Mouse (Mus musculus): ENCODE data around the gene Mylk3. TPM values are rescaled to one million over a fixed set of nuclear protein-coding genes. Genes with fewer than 3 reads are reported as not detected.
A peak's percentile ranks its signal among the peaks of the same experiment; 100 is the strongest.

Mylk3 gene
- polyA plus RNA-seq, 2 experiments, result 42.1 to 48.7 TPM

DNA sequence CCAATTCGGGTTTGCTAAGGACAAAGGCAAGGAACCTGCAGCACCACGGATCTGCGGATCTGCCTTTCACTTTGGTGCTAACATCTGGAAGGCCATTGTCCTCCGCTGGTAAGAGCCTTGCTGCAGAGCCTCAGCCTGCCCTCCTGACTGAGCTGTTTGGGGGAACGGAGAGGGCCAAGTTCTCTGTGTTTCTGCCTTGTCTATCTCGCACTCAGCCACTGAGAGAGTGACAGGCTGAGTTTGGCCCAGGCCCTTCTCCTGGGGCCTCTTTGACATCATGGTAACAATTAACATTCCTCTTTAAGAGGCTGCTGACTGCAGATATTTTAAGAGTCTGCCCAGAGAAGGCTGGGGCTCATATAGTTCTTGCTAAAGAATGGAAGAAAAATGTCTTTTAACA is 21.0 kb downstream of the Mylk3 start:
- TF ChIP-seq CTCF (IDR thresholded peaks at IDR 0.05; ENCODE audit: low read depth) (no peak), EP300 (IDR thresholded peaks at IDR 0.05; ENCODE audit: low read depth) (no peak)
- DNase-seq (ENCODE audit: low read depth in 3 of 3, low spot score in 3 of 3), result no peak
- ATAC-seq (ENCODE audit: insufficient read depth), result no peak
- H3K4me3 ChIP-seq (ENCODE audit: insufficient read depth in 1 of 2, low read depth in 2 of 2, low read length in 2 of 2), result no peak overlapping the region
- H3K9ac ChIP-seq (replicated peaks), result no peak overlapping the region
- no peaks in the 10 kb centered on the region for H3K9me3 ChIP-seq (ENCODE audit: control insufficient read depth, low read length)
- H3K27ac ChIP-seq, result no peak overlapping the region
- no peak overlapping the region for H3K4me2 ChIP-seq (ENCODE audit: low read depth)
- H3K36me3 ChIP-seq (replicated peaks; ENCODE audit: control insufficient read depth, insufficient read depth, low read depth), result peaks cover 4% of the 10 kb centered on the region
- peaks cover 12 to 18% of the 10 kb centered on the region in 2 experiments for H3K4me1 ChIP-seq (replicated peaks; ENCODE audit: control insufficient read depth in 2 of 2, insufficient read depth in 2 of 2, low read length in 1 of 2)
- 62% methylated on average over 6 of the region's 6 CpGs for WGBS (ENCODE audit: insufficient replicate concordance)
- no peaks in the 10 kb centered on the region for H3K27me3 ChIP-seq (ENCODE audit: control insufficient read depth, insufficient read depth, low read length)

DNA sequence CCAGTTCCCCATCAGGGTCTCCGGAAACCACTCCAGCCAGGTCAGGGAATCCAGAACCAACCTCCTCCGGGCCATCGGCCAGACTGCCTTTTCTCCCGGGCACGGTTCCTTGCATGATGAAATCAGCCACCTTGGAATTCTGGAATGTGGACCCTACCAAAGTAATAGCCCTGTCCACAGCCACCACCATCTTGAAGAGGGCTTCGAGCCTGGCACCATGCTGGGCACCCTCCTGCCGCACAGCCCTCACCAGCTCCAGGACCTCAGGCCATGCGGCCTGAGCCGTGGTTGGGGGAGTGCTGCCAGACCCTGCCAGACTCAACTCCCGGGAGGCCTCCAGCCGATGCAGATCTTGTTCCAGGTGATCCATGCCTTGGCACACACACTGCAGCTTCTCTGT is 21.5 kb downstream of the Mylk3 start:
- peaks cover 12 to 18% of the 10 kb centered on the region in 2 experiments for H3K4me1 ChIP-seq (replicated peaks; ENCODE audit: control insufficient read depth in 2 of 2, insufficient read depth in 2 of 2, low read length in 1 of 2)

DNA sequence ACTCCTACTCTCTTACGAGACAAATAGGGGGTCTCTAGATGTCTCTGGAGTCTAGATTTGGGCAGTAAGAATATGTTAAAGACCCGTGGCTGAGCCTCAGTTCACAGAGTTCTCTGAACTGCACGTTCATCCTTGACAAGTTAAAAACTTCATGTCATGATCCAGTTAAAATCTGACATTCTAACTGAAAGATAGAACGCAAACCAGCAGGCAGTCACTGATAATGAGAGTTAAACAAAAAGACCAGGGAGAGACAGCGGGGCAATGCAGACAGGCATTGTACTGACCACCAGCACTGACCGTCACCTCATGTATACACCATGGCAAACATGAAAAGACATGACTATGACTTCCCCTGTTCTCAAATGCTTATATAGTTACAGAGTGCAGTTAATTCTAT is 22.7 kb downstream of the Mylk3 start:
- ATAC-seq (ENCODE audit: insufficient read depth), result peak; percentile 18; the same call in 1 of the 2 replicates
- Histone ChIP-seq H3K36me3 (replicated peaks; ENCODE audit: control insufficient read depth, insufficient read depth, low read depth) (peaks cover 21% of the 10 kb centered on the region), H3K27me3 (ENCODE audit: control insufficient read depth, insufficient read depth, low read length) (no peaks in the 10 kb centered on the region), H3K9me3 (ENCODE audit: control insufficient read depth, low read length) (no peaks in the 10 kb centered on the region), H3K4me1 (replicated peaks; ENCODE audit: control insufficient read depth in 2 of 2, insufficient read depth in 2 of 2, low read length in 1 of 2) (peaks cover 12 to 18% of the 10 kb centered on the region in 2 experiments), H3K9ac (replicated peaks) (no peak overlapping the region), H3K4me3 (ENCODE audit: insufficient read depth in 1 of 2, low read depth in 2 of 2, low read length in 2 of 2) (no peak overlapping the region), H3K4me2 (ENCODE audit: low read depth) (no peak overlapping the region), H3K27ac (no peak overlapping the region)
- peak in 1 of 3 experiments; percentile 30 for DNase-seq (ENCODE audit: low read depth in 3 of 3, low spot score in 3 of 3)
- WGBS (ENCODE audit: insufficient replicate concordance), result 35% methylated on average over 6 of the region's 6 CpGs
- TF ChIP-seq EP300 (IDR thresholded peaks at IDR 0.05; ENCODE audit: low read depth), result peak; percentile 71
- no peak for TF ChIP-seq CTCF (IDR thresholded peaks at IDR 0.05; ENCODE audit: low read depth)

More for the DNA sequence above, 21.5 kb downstream of the Mylk3 start:
- TF ChIP-seq EP300 (IDR thresholded peaks at IDR 0.05; ENCODE audit: low read depth), result no peak
- no peak for TF ChIP-seq CTCF (IDR thresholded peaks at IDR 0.05; ENCODE audit: low read depth)
- no peak overlapping the region for H3K27ac ChIP-seq
- H3K4me3 ChIP-seq (ENCODE audit: insufficient read depth in 1 of 2, low read depth in 2 of 2, low read length in 2 of 2), result no peak overlapping the region
- H3K4me2 ChIP-seq (ENCODE audit: low read depth), result no peak overlapping the region
- WGBS (ENCODE audit: insufficient replicate concordance), result 81% methylated on average over 11 of the region's 11 CpGs
- H3K9me3 ChIP-seq (ENCODE audit: control insufficient read depth, low read length), result no peaks in the 10 kb centered on the region
- no peaks in the 10 kb centered on the region for H3K27me3 ChIP-seq (ENCODE audit: control insufficient read depth, insufficient read depth, low read length)
- ATAC-seq (ENCODE audit: insufficient read depth), result no peak
- no peak for DNase-seq (ENCODE audit: low read depth in 3 of 3, low spot score in 3 of 3)
- peaks cover 9% of the 10 kb centered on the region for H3K36me3 ChIP-seq (replicated peaks; ENCODE audit: control insufficient read depth, insufficient read depth, low read depth)
- H3K9ac ChIP-seq (replicated peaks), result no peak overlapping the region

DNA sequence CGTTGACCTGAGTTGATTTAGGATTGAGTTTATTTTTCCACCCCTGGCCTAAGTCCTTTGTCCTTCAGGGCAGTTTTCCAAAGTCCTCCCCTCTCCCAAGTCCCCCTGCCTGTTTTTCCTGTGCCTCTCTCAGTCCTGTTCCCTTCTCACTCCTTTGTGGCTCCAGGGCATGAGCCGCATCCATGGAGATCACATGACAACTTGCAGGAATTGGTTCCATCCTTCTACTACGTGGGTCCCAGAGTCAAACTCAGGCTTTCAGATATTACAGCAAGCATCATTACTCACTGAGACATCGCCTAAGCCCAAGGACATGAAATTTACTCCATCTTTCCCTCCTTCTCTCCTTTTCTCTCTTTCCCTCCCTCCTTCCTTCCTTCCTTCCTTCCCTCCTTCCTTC is 23.9 kb downstream of the Mylk3 start:
- Histone ChIP-seq H3K9me3 (ENCODE audit: control insufficient read depth, low read length) (no peaks in the 10 kb centered on the region), H3K9ac (replicated peaks) (no peak overlapping the region), H3K4me2 (ENCODE audit: low read depth) (no peak overlapping the region), H3K27ac (no peak overlapping the region), H3K4me1 (replicated peaks; ENCODE audit: control insufficient read depth in 2 of 2, insufficient read depth in 2 of 2, low read length in 1 of 2) (peaks cover 12 to 18% of the 10 kb centered on the region in 2 experiments), H3K27me3 (ENCODE audit: control insufficient read depth, insufficient read depth, low read length) (no peaks in the 10 kb centered on the region), H3K4me3 (ENCODE audit: insufficient read depth in 1 of 2, low read depth in 2 of 2, low read length in 2 of 2) (no peak overlapping the region), H3K36me3 (replicated peaks; ENCODE audit: control insufficient read depth, insufficient read depth, low read depth) (peaks cover 31% of the 10 kb centered on the region)
- TF ChIP-seq EP300 (IDR thresholded peaks at IDR 0.05; ENCODE audit: low read depth) (no peak), CTCF (IDR thresholded peaks at IDR 0.05; ENCODE audit: low read depth) (no peak)
- no peak for ATAC-seq (ENCODE audit: insufficient read depth)
- 79% methylated on average over 4 of the region's 4 CpGs for WGBS (ENCODE audit: insufficient replicate concordance)
- no peak for DNase-seq (ENCODE audit: low read depth in 3 of 3, low spot score in 3 of 3)

DNA sequence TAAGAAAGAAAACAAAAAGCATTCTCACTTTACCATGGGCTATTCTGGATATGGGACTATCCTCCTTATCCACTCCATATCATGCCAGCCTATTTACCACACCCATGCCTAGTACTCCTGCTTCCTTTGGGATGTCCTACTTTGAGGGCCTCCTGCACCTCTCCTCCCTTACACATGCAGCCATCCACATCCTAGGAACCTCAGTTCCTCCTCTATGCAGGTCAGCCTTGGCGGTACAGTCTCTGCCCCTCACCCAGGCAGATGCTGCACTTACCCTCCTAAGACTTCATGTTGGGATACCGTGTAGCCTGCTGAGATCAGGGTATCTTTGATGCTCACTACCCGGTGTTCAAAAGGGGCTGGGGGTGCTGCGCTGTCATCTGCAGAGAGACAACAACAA is 32.9 kb downstream of the Mylk3 start:
- no peaks in the 10 kb centered on the region for H3K27me3 ChIP-seq (ENCODE audit: control insufficient read depth, insufficient read depth, low read length)
- no peak overlapping the region for H3K9ac ChIP-seq (replicated peaks)
- DNase-seq (ENCODE audit: low read depth in 3 of 3, low spot score in 3 of 3) (no peak), ATAC-seq (ENCODE audit: insufficient read depth) (no peak)
- H3K36me3 ChIP-seq (replicated peaks; ENCODE audit: control insufficient read depth, insufficient read depth, low read depth), result peaks cover 64% of the 10 kb centered on the region
- no peaks in the 10 kb centered on the region for H3K4me1 ChIP-seq (replicated peaks; ENCODE audit: control insufficient read depth in 2 of 2, insufficient read depth in 2 of 2, low read length in 1 of 2)
- no peaks in the 10 kb centered on the region for H3K9me3 ChIP-seq (ENCODE audit: control insufficient read depth, low read length)
- H3K27ac ChIP-seq, result no peak overlapping the region
- TF ChIP-seq CTCF (IDR thresholded peaks at IDR 0.05; ENCODE audit: low read depth), result no peak
- TF ChIP-seq EP300 (IDR thresholded peaks at IDR 0.05; ENCODE audit: low read depth), result no peak
- 80% methylated on average over 4 of the region's 4 CpGs for WGBS (ENCODE audit: insufficient replicate concordance)
- no peak overlapping the region for H3K4me3 ChIP-seq (ENCODE audit: insufficient read depth in 1 of 2, low read depth in 2 of 2, low read length in 2 of 2)
- H3K4me2 ChIP-seq (ENCODE audit: low read depth), result no peak overlapping the region

Measured in liver, embryonic 14.5 days (tissue).